Mouse (Mus musculus) MEL (cell line): ENCODE results near the gene Adsl. TPM values are rescaled to one million over a fixed set of nuclear protein-coding genes. Genes with fewer than 3 reads are reported as not detected.

Experiments used
- DNase-seq: peaks from one replicate; pipeline ENCODE4 v3.0.0; 2011; ENCODE audit warnings: low read depth, low spot score
- H3K27ac ChIP-seq: 2 replicates; pipeline ENCODE4 v1.5.1; 2012; ENCODE audit warnings: low read depth, mild to moderate bottlenecking, control low read depth, low read length, moderate library complexity; ENCODE audit not compliant: control insufficient read depth
- H3K27me3 ChIP-seq, 2 experiments: fragments of 150-350 bp in 1 of 2; sonication (generic) in 1 of 2; 2 replicates each; pipeline ENCODE4 v1.6.1; 2012; ENCODE audit warnings: low read length in 2 of 2, mild to moderate bottlenecking in 2 of 2, improper control_type of control experiment in 1 of 2, moderate library complexity in 1 of 2; ENCODE audit not compliant: insufficient read depth in 2 of 2, control insufficient read depth in 1 of 2
- H3K36me3 ChIP-seq, 2 experiments: 2 replicates each; pipeline ENCODE4 v1.6.1; 2012 to 2014; ENCODE audit warnings: low read length in 2 of 2, improper control_type of control experiment in 1 of 2, inconsistent platforms in 1 of 2, mild to moderate bottlenecking in 1 of 2; ENCODE audit not compliant: insufficient read depth in 2 of 2, control insufficient read depth in 1 of 2
- H3K4me1 ChIP-seq, 2 experiments: fragments of 150-350 bp in 1 of 2; sonication (generic) in 1 of 2; 2 replicates each; pipeline ENCODE4 v1.6.1; 2012; ENCODE audit warnings: low read length in 2 of 2, improper control_type of control experiment in 1 of 2, mild to moderate bottlenecking in 1 of 2; ENCODE audit not compliant: insufficient read depth in 2 of 2, control insufficient read depth in 1 of 2
- H3K4me3 ChIP-seq, 2 experiments: fragments of 150-350 bp in 1 of 2; sonication (generic) in 1 of 2; 2 replicates each; pipeline ENCODE4 v1.5.1; 2012; ENCODE audit warnings: low read depth in 2 of 2, low read length in 2 of 2, mild to moderate bottlenecking in 2 of 2, moderate library complexity in 2 of 2, control low read depth in 1 of 2, improper control_type of control experiment in 1 of 2; ENCODE audit not compliant: control insufficient read depth in 1 of 2, insufficient read depth in 1 of 2
- H3K79me2 ChIP-seq: 2 replicates; pipeline ENCODE4 v1.6.1; 2012; ENCODE audit warnings: mild to moderate bottlenecking, low read length, moderate library complexity; ENCODE audit not compliant: control insufficient read depth, poor library complexity, insufficient read depth
- H3K9ac ChIP-seq: 2 replicates; pipeline ENCODE4 v1.6.1; 2012; ENCODE audit warnings: low read depth, mild to moderate bottlenecking, control low read depth, low read length, moderate library complexity; ENCODE audit not compliant: control insufficient read depth, poor library complexity, severe bottlenecking
- H3K9me3 ChIP-seq: fragments of 150-350 bp; sonication (generic); replicated peaks from 2 replicates; pipeline ENCODE4 v1.6.1; 2012; ENCODE audit warnings: mild to moderate bottlenecking, low read length, improper control_type of control experiment, moderate library complexity; ENCODE audit not compliant: insufficient read depth
- E2F4 ChIP-seq: IDR thresholded peaks from 2 replicates; pipeline ENCODE4 v1.6.1; 2011; ENCODE audit warnings: low read depth, low read length, improper control_type of control experiment, borderline replicate concordance
- ELF1 ChIP-seq: IDR thresholded peaks from 2 replicates; pipeline ENCODE4 v1.6.1; 2014; ENCODE audit warnings: low read depth, mild to moderate bottlenecking, inconsistent platforms, low read length, improper control_type of control experiment, moderate library complexity
- EP300 ChIP-seq, 2 experiments: IDR thresholded peaks; 2 replicates each; pipeline ENCODE4 v1.6.1; 2011; ENCODE audit warnings: improper control_type of control experiment in 2 of 2, low read length in 2 of 2, low read depth in 1 of 2, mild to moderate bottlenecking in 1 of 2
- ETS1 ChIP-seq: IDR thresholded peaks from 2 replicates; pipeline ENCODE4 v1.6.1; 2012; ENCODE audit warnings: low read depth, mild to moderate bottlenecking, inconsistent platforms, low read length, improper control_type of control experiment, moderate library complexity
- GATA1 ChIP-seq: IDR thresholded peaks from 2 replicates; pipeline ENCODE4 v1.6.1; 2011; ENCODE audit warnings: low read depth, low read length, improper control_type of control experiment
- HCFC1 ChIP-seq: IDR thresholded peaks from 2 replicates; pipeline ENCODE4 v1.6.1; 2012; ENCODE audit warnings: low read depth, mild to moderate bottlenecking, inconsistent platforms, low read length, improper control_type of control experiment, moderate library complexity
- KAT2A ChIP-seq: conservative IDR thresholded peaks from 2 replicates; pipeline ENCODE4 v1.6.1; 2012; ENCODE audit warnings: low read depth, low read length, improper control_type of control experiment, inconsistent platforms
- MAFK ChIP-seq: IDR thresholded peaks from 2 replicates; pipeline ENCODE4 v1.6.1; 2011; ENCODE audit warnings: low read depth, mild to moderate bottlenecking, low read length, improper control_type of control experiment, borderline replicate concordance
- MAX ChIP-seq: IDR thresholded peaks from 2 replicates; pipeline ENCODE4 v1.6.1; 2011; ENCODE audit warnings: low read length, improper control_type of control experiment
- MAZ ChIP-seq: IDR thresholded peaks from 2 replicates; pipeline ENCODE4 v1.6.1; 2012; ENCODE audit warnings: low read depth, mild to moderate bottlenecking, inconsistent platforms, low read length, improper control_type of control experiment
- MXI1 ChIP-seq: IDR thresholded peaks from 2 replicates; pipeline ENCODE4 v1.6.1; 2011; ENCODE audit warnings: mild to moderate bottlenecking, low read depth, low read length, improper control_type of control experiment
- MYB ChIP-seq: IDR thresholded peaks from 2 replicates; pipeline ENCODE4 v1.6.1; 2011; ENCODE audit warnings: mild to moderate bottlenecking, low read depth, low read length, improper control_type of control experiment
- MYC ChIP-seq: IDR thresholded peaks from 2 replicates; pipeline ENCODE4 v1.6.1; 2011; ENCODE audit warnings: low read depth, mild to moderate bottlenecking, low read length, improper control_type of control experiment, moderate library complexity
- NELFE ChIP-seq: IDR thresholded peaks from 2 replicates; pipeline ENCODE4 v1.6.1; 2011; ENCODE audit warnings: low read depth, low read length, improper control_type of control experiment
- NRF1 ChIP-seq: IDR thresholded peaks from 2 replicates; pipeline ENCODE4 v1.6.1; 2014; ENCODE audit warnings: low read depth, mild to moderate bottlenecking, inconsistent platforms, low read length, improper control_type of control experiment, moderate library complexity; ENCODE audit not compliant: poor library complexity, insufficient read depth, severe bottlenecking
- POLR2A ChIP-seq, 2 experiments: IDR thresholded peaks; 2 replicates each; pipeline ENCODE4 v1.6.1; 2011 to 2012; ENCODE audit warnings: low read length in 2 of 2, mild to moderate bottlenecking in 2 of 2, control low read depth in 1 of 2, improper control_type of control experiment in 1 of 2, low read depth in 1 of 2, moderate library complexity in 1 of 2; ENCODE audit not compliant: control insufficient read depth in 1 of 2, insufficient read depth in 1 of 2, poor library complexity in 1 of 2
- POLR2AphosphoS2 ChIP-seq: IDR thresholded peaks from 2 replicates; pipeline ENCODE4 v1.6.1; 2011; ENCODE audit warnings: low read length, improper control_type of control experiment
- RAD21 ChIP-seq: IDR thresholded peaks from 2 replicates; pipeline ENCODE4 v1.6.1; 2011; ENCODE audit warnings: mild to moderate bottlenecking, low read depth, low read length, improper control_type of control experiment
- SIN3A ChIP-seq: IDR thresholded peaks from 2 replicates; pipeline ENCODE4 v1.6.1; 2012; ENCODE audit warnings: low read length, improper control_type of control experiment, inconsistent platforms
- TCF12 ChIP-seq: IDR thresholded peaks from 2 replicates; pipeline ENCODE4 v1.6.1; 2014; ENCODE audit warnings: low read depth, mild to moderate bottlenecking, inconsistent platforms, low read length, improper control_type of control experiment, moderate library complexity
- USF1 ChIP-seq: IDR thresholded peaks from 2 replicates; pipeline ENCODE4 v1.6.1; 2014; ENCODE audit warnings: low read depth, mild to moderate bottlenecking, inconsistent platforms, low read length, improper control_type of control experiment, moderate library complexity
- ZC3H11A ChIP-seq: IDR thresholded peaks from 2 replicates; pipeline ENCODE4 v1.6.1; 2012; ENCODE audit warnings: low read depth, mild to moderate bottlenecking, inconsistent platforms, low read length, improper control_type of control experiment
- ZMIZ1 ChIP-seq: IDR thresholded peaks from 2 replicates; pipeline ENCODE4 v1.6.1; 2012; ENCODE audit warnings: low read depth, mild to moderate bottlenecking, inconsistent platforms, low read length, improper control_type of control experiment, moderate library complexity
- ZNF384 ChIP-seq: IDR thresholded peaks from 2 replicates; pipeline ENCODE4 v1.6.1; 2012; ENCODE audit warnings: low read depth, mild to moderate bottlenecking, inconsistent platforms, low read length, improper control_type of control experiment
- polyA plus RNA-seq, 2 experiments: library from polyadenylated mRNA; stranded (reverse) in 1 of 2; unstranded in 1 of 2; fragments of >175 nt in 1 of 2; fragments of >200 nt in 1 of 2; gene quantifications; 2 replicates each; pipeline versions ENCODE4 v1.2.1 to v1.2.4; 2012; ENCODE audit warnings: low replicate concordance in 2 of 2, low read depth in 1 of 2; ENCODE audit not compliant: insufficient read length in 2 of 2, insufficient read depth in 1 of 2, missing spikeins in 1 of 2
- total RNA-seq: library from RNA; depleted of rRNA; stranded (reverse); fragments of 300-350 nt; gene quantifications from 2 replicates; pipeline ENCODE4 v1.2.3, GENCODE M21; 2012

Adsl gene
- total and polyA plus RNA-seq, 3 experiments, result 304 to 365 (median 320) TPM

DNA sequence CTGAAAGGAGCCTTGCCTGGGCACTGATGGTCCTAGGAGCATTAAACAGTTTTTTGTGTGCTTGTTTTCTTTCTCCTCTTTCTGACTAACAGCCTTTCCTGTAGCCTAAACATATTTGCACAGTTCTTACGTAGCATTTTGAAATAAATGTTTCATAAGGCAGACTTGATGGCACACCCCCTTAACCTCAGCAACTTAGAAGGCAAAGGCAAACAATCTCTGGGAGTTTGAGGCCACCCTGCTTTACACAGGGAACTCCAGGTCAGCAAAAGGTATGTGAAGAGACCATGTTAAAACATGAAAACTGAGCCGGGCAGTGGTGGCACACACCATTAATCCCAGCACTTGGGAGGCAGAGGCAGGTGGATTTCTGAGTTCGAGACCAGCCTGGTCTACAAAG is 27.4 kb downstream of the Adsl start:
- Histone ChIP-seq H3K27me3 (no peaks in the 10 kb centered on the region), H3K9ac (no peak overlapping the region), H3K36me3 (peaks cover 0 to 19% of the 10 kb centered on the region in 2 experiments; a peak in 2 of 4 replicates), H3K9me3 (no peaks in the 10 kb centered on the region), H3K27ac (no peak overlapping the region), H3K79me2 (peaks cover 5% of the 10 kb centered on the region), H3K4me3 (no peak overlapping the region), H3K4me1 (peaks cover 16 to 24% of the 10 kb centered on the region in 2 experiments)
- no peak for TF ChIP-seq MAFK
- TF ChIP-seq ZC3H11A, result no peak
- TF ChIP-seq MAX, result no peak
- TF ChIP-seq EP300 (IDR thresholded peaks at IDR 0.05; ENCODE audit: low read depth in 1 of 2, low read length in 2 of 2), result no peak
- TF ChIP-seq SIN3A, result no peak
- TF ChIP-seq ETS1, result no peak
- TF ChIP-seq MXI1, result no peak
- TF ChIP-seq E2F4, result no peak
- no peak for TF ChIP-seq MYB
- TF ChIP-seq HCFC1, result no peak
- TF ChIP-seq GATA1, result no peak
- TF ChIP-seq MYC, result no peak
- no peak for DNase-seq

DNA sequence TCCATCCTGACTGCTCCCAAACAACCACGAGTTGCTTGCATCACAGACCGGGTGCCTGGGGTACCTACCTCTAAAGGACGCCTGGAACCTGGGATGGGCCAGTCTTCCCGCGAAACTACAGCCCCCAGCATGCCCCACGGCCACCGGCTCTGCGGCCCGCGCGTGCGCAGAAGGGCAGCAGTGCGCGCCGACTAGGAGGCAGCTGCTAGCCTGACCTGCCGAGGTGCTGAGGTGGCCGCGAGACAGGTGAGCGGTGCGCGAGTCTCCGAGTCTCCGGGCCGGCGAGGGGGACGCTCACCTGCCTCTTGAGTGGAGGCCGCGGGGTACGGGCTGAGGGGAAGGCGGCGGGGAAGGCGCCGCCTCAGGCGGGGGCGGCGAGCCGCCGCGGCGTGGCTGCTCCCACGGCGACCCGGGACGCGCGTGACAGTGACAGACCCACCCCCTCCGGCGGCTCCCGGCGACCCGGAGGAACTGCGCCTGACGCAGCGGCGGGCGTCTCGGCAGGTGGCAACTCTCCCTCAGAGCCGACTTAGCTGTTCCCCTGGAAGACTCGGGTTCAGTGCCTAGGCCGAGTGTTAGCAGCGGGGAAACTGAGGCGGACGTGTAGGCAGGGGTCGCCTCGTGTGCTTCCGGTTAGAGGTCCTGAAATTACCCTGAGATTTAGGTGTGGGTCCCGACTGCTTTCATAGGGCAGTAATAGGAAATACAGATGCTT is 29.5 kb downstream of the Adsl start, which contains the start of gene Sgsm3:
Gene Sgsm3, plus strand, starts transcription at position 146 of the 715 bp plus-strand sequence.
- Histone ChIP-seq H3K79me2 (peaks cover 7% of the 10 kb centered on the region), H3K4me3 (peak within 1 kb of the TSS; percentile 68 to 78), H3K9me3 (no peaks in the 10 kb centered on the region), H3K4me1 (peaks cover 13 to 21% of the 10 kb centered on the region in 2 experiments), H3K27me3 (no peaks in the 10 kb centered on the region), H3K27ac (no peak within 1 kb of the TSS), H3K36me3 (peaks cover 0 to 34% of the 10 kb centered on the region in 2 experiments; a peak in 2 of 4 replicates), H3K9ac (peak within 1 kb of the TSS; percentile 77)
- DNase-seq, result peak; percentile 89
- TF ChIP-seq NELFE (peak; percentile 76), TCF12 (peak; percentile 42; the same call in 1 of the 2 replicates), USF1 (0 out of 2 replicates have a peak, but pooled peaks have one; percentile 11), POLR2A (IDR thresholded peaks at IDR 0.05; ENCODE audit: control insufficient read depth in 1 of 2, insufficient read depth in 1 of 2, low read depth in 1 of 2, low read length in 2 of 2, poor library complexity in 1 of 2) (peak; percentile 42 to 62; a peak in 2 of 4 replicates), POLR2AphosphoS2 (peak; percentile 46; the same call in 1 of the 2 replicates), HCFC1 (peak; percentile 97), MXI1 (peak; percentile 83; the same call in 1 of the 2 replicates), ZMIZ1 (0 out of 2 replicates have a peak, but pooled peaks have one; percentile 26), NRF1 (peak; percentile 90), MAZ (no peak), KAT2A (peak; percentile 85; the same call in 1 of the 2 replicates), RAD21 (no peak), ZNF384 (no peak), ETS1 (no peak), ELF1 (0 out of 2 replicates have a peak, but pooled peaks have one; percentile 34)
